Mouse (Mus musculus): ENCODE results near the gene Lpcat3.
A peak's percentile ranks its signal among the peaks of the same experiment; 100 is the strongest.
"Not testable (repeated sequence)": the region's sequence is repeated elsewhere in the genome, so short reads cannot be mapped to it uniquely, and the experiment has no call there.

The Lpcat3 gene

DNA sequence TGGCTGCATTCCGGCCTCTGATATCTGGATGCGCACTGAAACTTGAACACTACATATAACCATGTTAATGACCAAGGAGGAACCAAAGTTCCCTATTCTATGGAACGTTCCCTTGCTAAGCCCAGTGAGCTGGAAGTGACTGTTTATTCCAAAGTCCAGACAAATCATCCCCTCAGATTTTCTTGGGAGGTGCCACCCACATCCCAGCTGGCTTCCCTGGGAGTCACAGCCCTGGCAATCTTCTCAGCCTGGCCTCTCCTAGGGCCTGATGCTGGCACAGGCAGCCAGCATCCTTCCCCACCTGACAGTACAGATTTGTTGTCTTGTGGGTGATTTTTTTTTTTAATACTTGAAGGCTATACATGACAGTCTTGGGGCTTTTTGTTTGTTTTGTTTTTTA, 16.7 kb downstream of the Lpcat3 start:
- no peak for DNase-seq

DNA sequence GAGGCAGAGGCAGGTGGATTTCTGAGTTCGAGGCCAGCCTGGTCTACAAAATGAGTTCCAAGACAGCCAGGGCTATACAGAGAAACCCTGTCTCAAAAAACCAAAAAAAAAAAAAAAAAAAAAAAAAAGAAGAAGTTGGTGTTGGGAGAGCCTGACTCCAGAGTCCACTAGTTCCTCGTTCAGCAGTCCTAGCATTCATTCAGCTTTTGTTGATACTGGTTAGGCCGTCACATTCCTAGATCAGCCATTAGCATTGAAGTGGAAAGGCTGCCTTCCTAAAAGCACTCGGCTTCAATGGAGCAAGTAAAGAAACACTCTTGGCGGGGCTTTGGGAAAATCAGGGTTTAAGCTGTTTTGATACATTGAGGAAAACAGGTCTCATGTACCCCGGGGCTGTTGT, 19.5 kb downstream of the Lpcat3 start:
- not testable (repeated sequence) for DNase-seq

DNA sequence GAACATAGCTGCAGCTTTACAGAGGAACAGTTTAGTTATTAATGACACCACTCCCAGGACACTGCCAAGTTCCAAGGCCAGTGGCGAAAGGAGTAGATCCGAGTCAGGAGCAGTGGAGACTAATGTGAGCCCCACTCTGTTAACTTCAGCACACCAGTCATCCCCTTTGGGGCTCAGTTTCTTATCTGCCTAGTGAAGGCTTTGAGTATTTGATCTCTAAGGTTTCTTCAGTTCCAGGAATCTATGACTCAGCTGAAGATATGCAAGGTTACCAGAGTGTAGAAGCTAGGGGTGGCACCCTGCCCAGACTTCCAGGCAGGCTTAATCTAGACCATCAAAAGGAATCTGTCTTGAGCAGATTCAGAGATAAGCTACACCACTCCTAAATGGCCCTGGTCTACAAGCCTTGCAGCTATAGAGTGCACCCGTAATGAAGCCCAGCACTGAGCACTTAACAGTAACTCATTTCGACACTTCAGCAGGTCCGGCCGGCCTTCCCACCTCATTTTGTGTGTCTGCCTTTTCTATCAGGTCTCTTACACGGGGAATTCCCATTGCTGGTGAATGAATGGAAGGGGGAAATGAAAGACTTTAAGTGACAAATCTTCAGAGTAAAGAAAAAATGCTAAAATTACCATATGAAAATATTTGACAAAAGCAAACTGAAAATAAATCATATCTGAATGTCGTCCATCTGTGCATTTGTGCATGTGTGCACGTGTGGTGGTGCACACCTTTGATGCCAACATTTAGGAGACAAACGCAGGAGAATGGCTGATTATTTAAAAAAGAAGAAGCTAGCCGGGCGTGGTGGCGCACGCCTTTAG, 21.0 kb downstream of the Lpcat3 start:
- DNase-seq = peak; percentile 42 to 53

DNA sequence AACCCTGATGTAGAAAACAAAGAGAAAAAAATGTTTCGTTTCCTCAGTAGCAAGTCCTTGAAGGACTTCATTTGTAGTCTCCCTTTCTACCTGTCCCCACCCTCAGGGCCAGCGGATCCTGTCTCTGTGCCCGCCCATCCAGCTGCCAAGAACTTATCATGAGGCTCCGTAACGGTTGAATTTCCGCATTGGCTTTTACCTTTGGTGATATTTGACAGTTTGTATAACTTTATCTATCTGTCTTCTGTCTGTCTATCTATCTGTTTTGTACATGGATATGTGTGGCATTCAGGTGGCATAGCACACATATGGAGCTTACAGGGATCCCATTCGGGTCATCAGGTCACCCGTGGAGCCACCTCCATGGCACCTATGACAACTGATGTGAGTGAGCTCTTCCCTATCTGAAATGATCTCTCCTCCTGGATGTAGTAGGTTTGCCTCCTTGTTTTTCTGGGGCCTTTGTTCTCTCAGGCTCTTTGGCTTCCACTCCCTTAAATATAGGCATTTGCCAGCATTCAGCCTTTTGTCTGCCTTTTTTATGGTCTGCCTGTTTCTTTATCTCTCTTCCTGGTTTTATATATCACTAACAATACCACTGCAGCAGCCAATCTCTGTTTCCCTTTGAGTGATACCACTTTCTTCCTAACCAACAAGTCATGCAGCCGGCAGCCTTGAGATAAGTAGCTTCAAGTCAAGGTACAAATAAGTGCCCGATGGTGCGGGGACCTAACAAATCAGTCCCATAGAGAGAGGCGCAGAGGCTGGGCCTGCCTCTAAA, 23.0 kb downstream of the Lpcat3 start:
- DNase-seq = no peak

DNA sequence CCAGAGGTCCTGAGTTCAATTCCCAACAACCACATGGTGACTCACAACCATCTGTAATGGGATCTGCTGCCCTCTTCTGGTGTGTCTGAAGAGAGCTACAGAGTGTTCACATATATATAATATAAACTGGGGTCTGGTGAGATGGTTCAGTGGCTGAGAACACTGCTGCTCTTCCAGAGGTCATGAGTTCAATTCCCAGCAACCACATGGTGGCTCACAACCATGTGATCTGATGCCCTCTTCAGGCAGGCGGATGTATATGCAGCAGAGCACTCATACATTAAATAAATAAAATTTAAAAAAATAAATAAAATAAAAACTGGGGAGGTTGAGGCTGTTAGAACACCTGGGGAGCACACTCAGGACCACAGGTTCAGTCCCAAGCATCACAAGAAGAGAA, 23.8 kb downstream of the Lpcat3 start:
- not testable (repeated sequence) for DNase-seq

DNA sequence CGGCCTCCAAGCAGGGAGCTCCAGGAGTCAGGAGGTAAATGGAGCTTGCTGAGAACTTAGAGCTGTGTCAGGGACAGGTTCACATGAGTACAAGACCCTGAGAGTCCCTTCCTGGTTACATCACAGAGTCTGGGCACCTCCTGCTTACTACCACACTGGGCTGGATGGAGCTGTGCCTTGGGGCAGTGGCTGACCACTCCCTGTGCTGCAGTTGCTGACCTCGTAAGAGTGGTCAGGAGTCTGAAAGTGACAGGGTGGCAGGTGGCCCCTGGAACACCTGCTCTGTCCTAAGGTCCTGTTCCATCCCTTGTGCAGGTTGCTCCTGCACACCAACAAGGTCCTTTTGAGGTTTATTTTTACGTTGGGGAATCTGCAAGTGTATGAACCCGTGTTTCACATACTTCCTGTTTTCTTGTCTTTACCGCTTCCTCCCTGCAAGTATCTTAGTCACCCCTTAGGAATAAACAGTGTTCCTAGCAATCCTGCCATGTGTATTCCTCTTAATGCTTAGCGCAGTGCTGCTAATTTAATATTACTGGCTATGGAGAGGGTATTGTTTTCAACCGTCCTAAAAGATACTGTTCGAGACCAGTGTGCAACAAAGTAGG, 25.4 kb downstream of the Lpcat3 start:
- DNase-seq = no peak

DNA sequence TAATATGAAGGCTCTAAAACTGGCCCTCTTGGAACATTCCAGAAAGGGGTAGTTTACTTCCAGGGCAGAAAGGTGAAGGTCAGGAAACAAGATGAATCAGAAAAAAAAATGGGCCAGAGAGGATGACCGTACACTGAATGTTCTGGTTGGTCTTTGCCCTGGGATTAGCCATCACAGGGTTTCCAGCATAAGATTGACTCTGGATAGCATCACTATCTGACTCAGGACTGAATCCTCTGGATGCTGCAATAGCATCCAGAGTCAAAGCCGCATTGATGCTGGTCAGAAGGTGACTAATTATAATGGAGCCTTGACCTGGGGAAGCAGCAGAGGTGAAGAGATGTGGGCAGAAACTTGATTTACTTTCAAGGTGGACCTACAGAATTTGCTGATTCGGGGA, 26.2 kb downstream of the Lpcat3 start:
- DNase-seq = no peak

DNA sequence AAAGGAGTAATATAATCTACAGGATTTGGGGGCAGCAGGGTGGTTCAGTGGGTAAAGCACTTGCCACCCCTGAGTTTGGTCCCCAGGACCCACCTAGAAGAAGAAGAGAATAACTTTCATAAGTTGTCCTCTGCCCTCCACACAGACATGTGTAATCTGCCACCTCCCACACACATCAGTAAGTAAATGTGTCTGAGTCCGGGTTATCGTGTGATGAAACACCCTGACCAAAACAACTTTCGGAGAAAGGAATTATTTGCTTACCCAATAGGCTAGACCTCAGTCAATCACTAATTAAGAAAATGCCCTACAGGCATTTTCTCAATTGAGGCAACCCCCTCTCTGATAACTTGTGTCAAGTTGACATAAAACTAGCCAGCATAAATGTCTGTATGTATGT, 27.7 kb downstream of the Lpcat3 start:
- DNase-seq = no peak

DNA sequence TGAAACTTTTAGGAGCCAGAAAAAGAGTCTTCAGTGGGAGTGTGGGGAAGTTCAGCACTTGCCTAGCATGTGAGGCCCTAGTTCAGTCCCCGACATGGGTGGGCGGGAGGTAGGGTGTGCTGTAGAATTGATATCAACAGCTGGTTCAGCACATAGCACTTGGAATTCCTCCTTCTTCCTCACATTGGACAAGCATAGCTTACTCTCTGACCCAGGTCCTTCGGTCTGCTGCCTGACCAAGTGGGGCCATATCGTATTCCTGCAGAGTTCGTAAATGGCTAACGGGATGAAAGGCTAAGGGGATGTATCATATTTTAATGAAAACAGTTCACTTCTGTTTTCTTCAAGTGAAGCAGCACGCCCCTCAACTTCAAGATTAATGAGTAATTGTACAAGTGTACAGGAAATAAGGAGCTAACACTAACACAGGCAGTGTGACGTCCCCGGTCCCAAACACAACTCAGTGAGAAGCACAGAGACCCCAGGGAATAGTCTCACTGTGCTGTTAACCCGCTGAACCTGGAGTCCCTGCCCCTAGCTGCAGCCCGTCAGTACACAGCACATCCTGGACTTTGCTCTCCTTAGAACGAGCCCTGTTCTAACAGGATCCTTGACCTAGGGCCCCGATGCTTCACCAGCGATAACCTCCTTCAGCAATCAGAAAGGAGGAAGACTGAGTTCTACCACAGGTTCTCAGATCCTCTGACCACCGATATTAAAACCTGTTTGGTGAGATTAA, 30.6 kb downstream of the Lpcat3 start:
- no peak for DNase-seq

DNA sequence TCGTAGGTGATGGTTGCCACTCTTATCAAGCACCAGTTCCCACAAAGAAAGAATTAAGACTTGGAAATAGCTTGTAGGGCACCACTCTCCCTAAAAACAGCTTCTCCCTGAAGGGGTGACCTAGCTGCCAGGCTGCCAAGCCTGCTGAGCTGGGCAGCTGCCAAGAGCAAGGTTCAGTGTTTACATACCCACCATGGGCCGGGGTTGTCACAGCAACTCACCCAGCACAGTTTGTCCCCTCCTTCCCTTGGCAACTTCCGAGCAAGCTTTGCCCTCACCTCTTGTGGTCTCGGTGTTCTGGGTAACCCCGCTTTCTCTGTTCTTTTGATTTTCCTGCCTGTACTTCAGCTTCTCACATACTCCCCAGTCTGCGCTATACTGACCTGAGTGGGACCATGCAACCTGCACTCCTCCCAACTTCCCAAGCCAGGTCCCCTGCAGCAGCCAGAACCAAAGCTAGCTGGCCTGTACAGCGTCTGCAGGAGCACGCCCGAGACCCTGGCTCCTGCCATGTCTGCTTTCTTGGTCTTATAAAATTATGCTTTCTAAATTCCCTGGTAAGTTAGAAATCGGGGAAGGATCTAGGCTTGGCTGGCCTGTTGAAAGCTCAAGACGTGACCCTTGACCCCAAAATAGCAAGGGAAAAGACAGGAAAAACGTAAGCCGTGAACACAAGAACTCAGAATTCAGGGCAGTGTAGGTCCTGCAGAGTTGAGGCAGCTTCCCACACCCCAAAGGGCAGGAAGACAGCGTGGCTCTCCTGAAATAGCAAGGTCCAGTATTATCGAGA, 31.5 kb downstream of the Lpcat3 start:
- DNase-seq = peak; percentile 68 to 72

DNA sequence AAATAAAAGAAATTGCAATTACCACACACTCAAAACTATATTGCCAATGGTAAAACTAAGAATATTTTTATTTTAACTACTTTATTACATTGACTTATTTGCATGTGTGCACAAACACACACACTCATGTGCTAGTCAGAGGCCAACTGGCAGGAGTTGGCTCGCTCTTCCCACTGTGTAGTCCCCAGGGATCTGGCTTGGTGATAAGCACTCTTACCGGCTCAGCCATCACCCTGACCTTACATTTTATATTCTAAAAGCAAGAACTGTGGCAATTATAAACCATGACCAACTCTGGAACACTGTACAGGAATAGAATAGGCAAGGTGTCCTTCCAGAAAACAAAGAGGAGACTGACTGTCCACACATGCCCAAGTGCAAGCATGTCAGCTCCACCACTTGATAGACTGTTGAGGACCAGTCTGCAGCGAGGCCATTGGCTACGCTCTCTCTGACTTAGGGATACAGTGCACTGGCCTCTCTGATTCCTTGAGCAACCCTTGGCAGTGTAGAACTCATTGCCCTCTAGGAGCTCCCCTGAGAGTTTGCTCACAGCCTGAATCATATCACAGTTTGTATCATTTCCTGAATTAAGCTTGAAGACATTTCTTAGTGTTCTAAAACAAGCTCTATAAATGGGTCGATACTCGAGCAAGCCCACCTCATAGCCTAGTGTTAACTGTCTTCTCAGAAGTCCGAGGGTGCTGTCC, 33.8 kb downstream of the Lpcat3 start:
- no peak for DNase-seq

DNA sequence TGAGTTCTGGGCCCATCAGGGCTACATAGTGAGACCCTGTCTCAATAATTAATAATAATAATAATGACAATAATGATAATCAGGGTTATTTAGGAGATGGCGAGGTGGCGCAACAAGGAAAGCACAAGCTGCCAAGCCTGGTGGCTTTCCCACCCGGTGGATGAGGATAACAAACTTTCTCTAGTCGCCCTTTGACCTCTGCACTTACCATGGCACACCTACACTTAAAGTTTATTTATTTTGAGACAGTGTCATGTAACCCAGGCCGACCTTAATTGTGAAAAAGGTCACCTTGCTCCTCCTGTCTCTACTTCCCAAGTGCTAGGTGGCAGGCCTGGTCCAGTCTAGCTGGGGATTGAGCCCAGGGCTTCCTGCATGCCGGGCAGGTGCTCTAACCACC, 35.9 kb downstream of the Lpcat3 start:
- no peak for DNase-seq

DNA sequence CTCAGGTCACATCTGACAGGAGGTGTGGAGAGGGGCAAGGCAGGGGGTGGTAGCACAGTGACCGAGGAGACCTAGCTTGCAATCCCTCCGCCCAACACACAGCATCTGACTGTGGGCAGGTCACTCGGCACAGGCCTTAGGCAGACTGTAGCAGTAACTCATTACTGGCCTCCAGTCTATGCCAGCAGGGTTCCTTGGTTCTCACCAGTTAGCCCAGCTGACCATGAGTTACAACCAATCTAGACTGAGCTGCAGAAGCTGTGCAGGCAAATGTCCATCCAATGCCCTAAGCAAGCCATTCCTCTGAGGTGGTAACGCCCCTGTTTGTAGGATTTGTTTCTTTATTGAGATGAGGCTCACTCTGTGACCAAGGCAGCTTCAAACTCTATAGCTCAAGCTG, 36.5 kb downstream of the Lpcat3 start:
- DNase-seq = peak in 1 of 2 experiments; percentile 41

DNA sequence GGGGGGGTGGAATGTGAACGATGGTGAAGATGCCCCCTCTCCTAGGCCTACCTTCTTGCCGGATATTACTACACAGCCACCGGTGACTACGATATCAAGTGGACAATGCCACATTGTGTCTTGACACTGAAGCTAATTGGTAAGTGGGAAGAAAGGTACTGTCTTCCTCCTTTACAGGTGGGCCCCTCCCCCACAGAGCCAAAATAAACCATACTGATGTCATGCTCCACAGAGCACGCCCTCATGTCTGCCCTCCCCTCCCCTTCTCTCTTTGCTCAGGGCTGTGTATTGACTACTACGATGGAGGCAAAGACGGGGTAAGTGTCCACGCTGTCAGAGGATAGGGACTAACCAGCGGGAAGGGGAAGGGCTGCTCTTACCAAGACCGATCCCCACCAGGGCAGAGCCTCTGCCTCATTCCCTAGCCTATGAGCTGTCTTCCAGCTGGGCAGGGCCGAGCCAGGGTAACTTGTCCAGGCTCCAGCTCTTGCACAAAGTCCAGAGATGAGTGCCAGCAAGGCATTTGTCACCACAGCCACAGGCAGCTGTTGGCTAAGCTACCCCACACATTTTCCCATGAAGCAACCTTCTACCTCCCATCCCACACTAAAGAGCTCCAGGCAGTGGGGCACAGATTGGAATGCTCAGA, 37.3 kb downstream of the Lpcat3 start:
- peak; percentile 44 to 50 for DNase-seq

DNA sequence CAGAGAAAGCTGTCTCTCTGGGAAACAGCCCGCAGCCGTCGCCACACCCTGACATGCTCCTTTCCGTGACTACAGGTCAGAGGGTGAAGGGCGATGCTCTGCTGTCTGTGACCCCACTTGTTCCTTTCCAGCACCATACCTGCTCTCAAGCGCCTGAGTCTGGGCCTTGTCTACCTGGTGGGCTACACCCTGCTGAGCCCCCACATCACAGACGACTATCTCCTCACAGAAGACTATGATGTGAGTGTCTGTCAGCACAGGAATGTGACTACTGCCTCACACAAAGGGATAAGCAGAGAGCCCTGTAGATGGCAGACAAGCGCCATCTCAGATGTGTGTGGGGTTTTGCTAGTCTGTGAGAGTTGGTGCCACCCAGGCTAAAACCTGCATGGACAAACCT, 38.5 kb downstream of the Lpcat3 start:
- DNase-seq = no peak

DNA sequence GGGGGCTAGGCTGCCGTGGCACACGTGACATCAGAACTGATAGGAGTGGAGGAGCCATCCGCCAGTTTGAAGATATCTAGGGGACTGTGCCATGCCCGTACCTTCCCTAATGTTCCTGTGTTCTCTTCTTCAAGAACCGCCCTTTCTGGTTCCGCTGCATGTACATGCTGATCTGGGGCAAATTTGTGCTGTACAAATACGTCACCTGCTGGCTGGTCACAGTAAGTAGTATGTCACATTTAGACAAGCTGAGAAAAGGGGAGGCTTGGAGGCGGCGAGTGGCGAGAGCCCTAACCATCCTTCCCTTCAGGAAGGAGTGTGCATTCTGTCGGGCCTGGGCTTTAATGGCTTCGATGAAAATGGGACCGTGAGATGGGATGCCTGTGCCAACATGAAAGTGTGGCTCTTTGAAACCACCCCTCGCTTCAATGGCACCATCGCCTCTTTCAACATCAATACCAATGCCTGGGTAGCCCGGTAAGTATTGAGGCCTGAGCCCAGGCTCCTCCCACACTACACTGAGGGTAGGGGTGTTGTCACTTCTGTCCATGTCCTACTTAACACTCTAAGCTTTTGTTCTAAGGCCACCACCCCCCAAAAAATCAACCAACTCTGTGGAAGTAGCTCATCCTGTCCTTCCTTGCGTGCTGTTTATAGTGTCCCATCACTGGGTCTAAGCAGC, 39.4 kb downstream of the Lpcat3 start:
- DNase-seq = no peak

DNA sequence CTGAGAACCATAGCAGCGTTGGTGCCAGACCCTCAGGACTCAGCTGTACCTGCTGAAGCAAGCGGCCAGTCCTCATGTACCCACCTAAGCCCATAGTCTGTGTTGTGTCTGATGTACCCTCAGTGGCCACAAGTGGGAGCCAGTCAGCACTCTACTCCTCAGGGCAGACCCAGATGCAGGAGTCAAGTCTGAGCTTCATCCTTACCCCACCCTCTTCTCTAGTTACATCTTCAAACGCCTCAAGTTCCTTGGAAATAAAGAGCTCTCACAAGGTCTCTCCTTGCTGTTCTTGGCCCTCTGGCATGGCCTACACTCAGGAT, 39.9 kb downstream of the Lpcat3 start:
- peak; percentile 70 to 74 for DNase-seq

DNA sequence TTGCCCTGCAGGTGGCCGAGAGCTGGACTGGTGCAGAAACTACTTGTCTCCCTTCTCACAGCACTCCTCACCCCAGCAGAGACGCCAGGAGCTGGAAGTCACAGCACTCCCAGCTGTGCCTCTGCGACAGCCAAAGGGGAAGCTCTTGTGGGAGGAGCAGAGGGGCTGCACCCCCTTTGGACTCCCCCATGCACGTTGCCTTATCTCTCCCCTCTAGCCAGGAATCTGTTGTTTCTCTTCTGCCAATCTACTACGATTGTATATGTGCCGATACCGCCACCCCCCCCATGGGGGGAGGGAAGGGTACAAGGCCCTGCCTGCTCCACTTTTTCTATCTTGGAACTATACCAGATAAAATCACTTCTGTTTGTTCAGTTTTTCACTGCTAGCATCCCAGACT, 41.0 kb downstream of the Lpcat3 start:
- no peak for DNase-seq

DNA sequence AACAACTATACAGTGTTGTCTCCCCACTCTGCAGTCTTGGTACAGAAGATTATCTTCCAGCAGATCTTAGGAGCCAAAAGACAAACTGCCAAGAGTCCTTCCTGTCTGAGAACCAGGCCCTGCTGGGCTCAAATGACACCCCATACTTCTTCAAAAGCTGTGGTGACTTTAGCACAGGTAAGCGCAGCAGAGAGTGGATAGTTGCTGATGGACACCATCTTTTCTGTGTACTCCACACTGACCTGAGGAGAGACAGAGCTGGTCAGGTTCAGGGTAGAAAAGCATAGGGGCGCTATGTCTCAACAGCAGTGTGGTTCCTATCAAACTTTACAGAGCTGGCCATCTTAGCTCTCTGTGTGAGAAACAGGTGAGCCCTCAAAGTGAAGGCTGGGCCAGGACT, 41.6 kb downstream of the Lpcat3 start:
- DNase-seq = no peak

DNA sequence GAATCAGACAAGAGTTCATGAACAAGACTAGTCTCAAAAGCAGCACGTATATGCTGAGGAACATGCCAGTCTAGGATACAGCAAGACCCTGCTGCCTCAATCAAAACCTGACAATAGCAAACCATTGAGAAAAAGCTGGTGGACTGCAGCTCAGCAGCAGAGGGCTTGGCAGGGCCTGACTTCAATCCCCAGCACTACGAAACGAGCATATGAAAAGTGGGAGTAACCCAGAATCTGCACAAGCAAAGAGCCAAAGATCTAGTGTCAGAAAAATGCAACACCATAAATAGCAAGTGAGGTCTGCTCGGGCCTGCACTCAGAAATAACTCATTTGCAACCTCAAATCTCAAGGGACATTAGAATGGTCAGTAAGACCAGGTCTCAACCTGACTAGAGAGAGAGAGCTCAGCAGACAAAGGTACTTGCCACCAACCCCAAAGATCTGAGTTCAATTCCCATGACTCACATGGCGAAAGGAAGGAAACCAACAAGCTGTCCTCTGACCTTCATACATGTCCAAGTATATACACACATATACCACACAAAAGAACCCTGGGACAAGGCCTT, 43.3 kb downstream of the Lpcat3 start:
- no peak for DNase-seq
